Mouse (Mus musculus) thymus, adult 2 months (tissue): Measurements from ENCODE around the gene St6galnac5.

Source experiments
- CTCF ChIP-seq: fragments of 200-500 bp; IDR thresholded peaks from 2 replicates; pipeline ENCODE4 v1.5.1; 2012; ENCODE audit warnings: mild to moderate bottlenecking, control low read depth, low read length, moderate library complexity, borderline replicate concordance; ENCODE audit not compliant: control insufficient read depth, poor library complexity, insufficient read depth; ENCODE audit errors: extremely low read depth
- POLR2A ChIP-seq: fragments of 200-500 bp; IDR thresholded peaks from 2 replicates; pipeline ENCODE4 v1.6.1; 2012; ENCODE audit warnings: mild to moderate bottlenecking, low read length, control low read depth, moderate library complexity; ENCODE audit not compliant: control insufficient read depth, poor library complexity, insufficient read depth; ENCODE audit errors: extremely low read depth

DNA sequence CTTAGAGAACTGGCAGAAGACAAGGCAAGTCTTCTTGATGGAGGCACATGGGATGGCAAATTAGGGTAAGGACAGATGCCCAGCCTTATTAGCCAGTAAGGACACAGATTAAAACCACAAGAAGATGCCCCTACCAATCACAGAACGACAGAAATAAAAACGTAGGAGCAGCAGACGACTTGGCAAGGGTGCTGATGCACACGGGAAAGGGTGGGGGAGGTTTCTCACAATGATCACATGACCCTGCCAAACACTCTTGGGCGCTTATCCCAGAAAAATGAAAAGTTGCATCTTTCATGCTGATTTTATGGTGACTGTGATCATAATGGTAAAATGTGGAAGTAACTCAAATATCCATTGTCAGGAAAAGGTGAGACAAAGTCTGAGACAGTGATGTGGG, 75.0 kb downstream of the St6galnac5 start:
- TF ChIP-seq CTCF (no peak), POLR2A (no peak)
